Mouse (Mus musculus) Patski (cell line): ENCODE measurements around the gene Selenbp2. TPM values are rescaled to one million over a fixed set of nuclear protein-coding genes. Genes with fewer than 3 reads are reported as not detected.
"Not testable (repeated sequence)": the region's sequence is repeated elsewhere in the genome, so short reads cannot be mapped to it uniquely, and the experiment has no call there.

ENCODE experiments used
- ATAC-seq: fragments of 100-300 bp; one replicate; pipeline ENCODE4 v1.8.0; 2021
- CTCF ChIA-PET: fragments of 350-600 bp; sonication (Branson Sonifier 250); formaldehyde crosslinking; loops from one replicate; lab custom pipeline; 2022; ENCODE audit warnings: inconsistent platforms; lab: Charles Lee
- POLR2A ChIA-PET: fragments of 350-600 bp; sonication (Branson Sonifier 250); formaldehyde crosslinking; loops from one replicate; lab custom pipeline; 2022; ENCODE audit warnings: antibody characterized with exemption, inconsistent platforms; lab: Charles Lee
- DNase-seq: peaks from one replicate; pipeline ENCODE4 v3.0.0-alpha.2; 2011; ENCODE audit warnings: low read depth, low spot score
- H3K27me3 ChIP-seq: fragments of 371-371 bp; one replicate; pipeline ENCODE4 v1.5.1; 2021
- CTCF ChIP-seq: fragments of 100-300 bp; IDR thresholded peaks from one replicate; pipeline ENCODE4 v1.5.1; 2021
- in situ Hi-C: fragments of 300-500 bp; cut with MboI; formaldehyde crosslinking; loops from 3 replicates; pipeline ENCODE4 v1.11.1; 2018; ENCODE audit warnings: low pct_unique_long_range_greater_than_20kb, mixed read lengths
- polyA plus RNA-seq: library from polyadenylated mRNA; unstranded; gene quantifications from one replicate; pipeline ENCODE4 v1.2.3, GENCODE M21; 2021

The Selenbp2 gene
- polyA plus RNA-seq, 1 experiment from 2014 or later = 0.36 TPM

- DNase-seq (no peak), ATAC-seq (no peak)
- no peak for TF ChIP-seq CTCF
- H3K27me3 ChIP-seq = no peaks in the 10 kb centered on the region
- in situ Hi-C loops = loop anchor here (5.0 kb wide), 2 partner anchors 76 to 239 kb away; no protein-coding TSS in a partner anchor
- ChIA-PET CTCF (no interaction called here), POLR2A (no interaction called here)
Measured at GRCm38 (mm10) chr3:94702856-94703255, 9.5 kb downstream of the Selenbp2 start.

GRCm38 (mm10) chr3:94703364-94703763 is 10.0 kb downstream of the Selenbp2 start:
- DNase-seq, POLR2A ChIA-PET, CTCF ChIA-PET, H3K27me3 ChIP-seq, ATAC-seq: not testable (repeated sequence)
- peak; percentile 60 for TF ChIP-seq CTCF
- in situ Hi-C loops = loop anchor here (5.0 kb wide), 2 partner anchors 76 to 239 kb away; no protein-coding TSS in a partner anchor

- CTCF ChIA-PET, in situ Hi-C loops, DNase-seq, H3K27me3 ChIP-seq, ATAC-seq, POLR2A ChIA-PET: not testable (repeated sequence)
Measured at GRCm38 (mm10) chr3:94710591-94710990, 17.2 kb downstream of the Selenbp2 start.

GRCm38 (mm10) chr3:94713424-94713823 is 20.1 kb downstream of the Selenbp2 start:
- in situ Hi-C loops, ATAC-seq: not testable (repeated sequence)

GRCm38 (mm10) chr3:94718253-94718652 is 24.9 kb downstream of the Selenbp2 start:
- POLR2A ChIA-PET, CTCF ChIA-PET, H3K27me3 ChIP-seq, in situ Hi-C loops, DNase-seq: not testable (repeated sequence)
- peak; percentile 97 for ATAC-seq

More at GRCm38 (mm10) chr3:94713424-94713823, 20.1 kb downstream of the Selenbp2 start:
- H3K27me3 ChIP-seq, POLR2A ChIA-PET, CTCF ChIA-PET, DNase-seq: not testable (repeated sequence)

DNA sequence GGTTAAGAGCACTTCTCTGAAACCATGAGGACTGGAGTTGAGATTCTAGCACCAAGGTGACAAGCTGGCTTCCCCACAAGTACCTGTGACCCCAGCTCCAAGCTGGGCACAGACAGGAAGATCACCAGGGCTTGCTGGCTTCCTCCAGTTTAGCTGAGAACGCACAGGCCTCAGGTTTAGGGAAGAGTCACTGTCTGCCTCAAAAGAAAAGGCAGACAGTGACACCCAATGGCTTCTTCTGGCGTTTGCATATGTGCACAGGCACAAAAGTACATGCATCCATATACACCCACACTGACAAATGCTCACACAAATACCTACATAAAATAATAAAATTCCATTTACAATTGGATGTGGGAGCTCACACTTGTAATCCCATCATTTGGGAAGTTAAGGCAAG is 30.3 kb downstream of the Selenbp2 start:
- DNase-seq, H3K27me3 ChIP-seq, POLR2A ChIA-PET: not testable (repeated sequence)
- peak; percentile 64 for TF ChIP-seq CTCF
- CTCF ChIA-PET = interaction anchor here (0.7 to 1.6 kb wide), 9 partner anchors 109 to 357 kb away, joined by 3 to 6 read pairs (median 3); no protein-coding TSS in a partner anchor
- in situ Hi-C loops = loop anchor here (5.0 kb wide), 1 partner anchor 86 kb away; no protein-coding TSS in a partner anchor
- peak; percentile 69 for ATAC-seq

DNA sequence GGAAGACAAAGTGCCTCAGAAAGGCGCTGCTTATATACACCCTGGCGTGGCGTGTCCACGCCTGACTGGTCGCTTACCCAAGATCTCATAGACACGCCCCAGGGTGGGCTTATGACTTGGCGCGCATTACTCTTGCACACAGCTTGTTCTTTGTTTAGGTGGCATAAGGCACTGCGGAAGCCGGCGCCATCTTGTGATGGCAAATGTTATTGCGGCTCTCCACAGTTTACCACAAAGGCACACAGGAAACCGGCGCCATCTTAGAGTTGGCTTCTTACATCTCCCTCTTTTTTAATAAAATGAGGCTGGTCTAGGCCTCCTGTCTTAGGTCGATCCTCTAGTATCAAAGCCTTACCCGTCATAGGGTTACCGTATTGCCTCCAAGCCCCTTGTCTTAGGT is 52.3 kb downstream of the Selenbp2 start:
- no peak for ATAC-seq
- POLR2A ChIA-PET = no interaction called here
- in situ Hi-C loops = no loop called here
- no peak for DNase-seq
- H3K27me3 ChIP-seq = no peaks in the 10 kb centered on the region
- CTCF ChIA-PET = no interaction called here
- TF ChIP-seq CTCF = no peak

Other genes with a start within 250 kb of the Selenbp2 start
- gene Oaz3, start 249.6 kb upstream of the Selenbp2 start, polyA plus RNA-seq = 1.1 TPM
- gene Celf3, start 215.3 kb upstream of the Selenbp2 start, polyA plus RNA-seq = 0.17 TPM
- gene Riiad1, start 213.2 kb upstream of the Selenbp2 start, polyA plus RNA-seq = 0.19 TPM
- gene Snx27, start 110.8 kb upstream of the Selenbp2 start, polyA plus RNA-seq = 83.8 TPM
- not detected for gene Gm10972, start 50.4 kb upstream of the Selenbp2 start, polyA plus RNA-seq
- 62.3 TPM for gene Tuft1, start 34.7 kb upstream of the Selenbp2 start, polyA plus RNA-seq
- 6.8 TPM for gene Cgn, start 92.9 kb downstream of the Selenbp2 start, polyA plus RNA-seq
- gene Pogz, start 144.0 kb downstream of the Selenbp2 start, polyA plus RNA-seq = 32.8 TPM
- 585 TPM for gene Psmb4, start 193.4 kb downstream of the Selenbp2 start, polyA plus RNA-seq
- 2.3 TPM for gene Selenbp1, start 239.5 kb downstream of the Selenbp2 start, polyA plus RNA-seq